Mouse (Mus musculus): Measurements from ENCODE around the gene Gigyf1. TPM values are rescaled to one million over a fixed set of nuclear protein-coding genes. Genes with fewer than 3 reads are reported as not detected.

Gigyf1 gene
- polyA plus RNA-seq, 1 experiment = 80.1 TPM

- no peaks in the 10 kb centered on the region for H3K4me1 ChIP-seq (ENCODE audit: control insufficient read depth, insufficient read depth, low read length)
- H3K4me3 ChIP-seq (replicated peaks; ENCODE audit: control insufficient read depth, low read depth, low read length) = no peak overlapping the region
- 87% methylated on average over 7 of the region's 7 CpGs for WGBS
- H3K27ac ChIP-seq (ENCODE audit: control insufficient read depth, insufficient read depth, low read depth, low read length, poor library complexity) = no peak overlapping the region
- TF ChIP-seq CTCF (IDR thresholded peaks at IDR 0.05; ENCODE audit: control insufficient read depth, insufficient read depth, low read length) (no peak), POLR2A (IDR thresholded peaks at IDR 0.05; ENCODE audit: borderline replicate concordance, control insufficient read depth, low read depth, low read length) (no peak)
Observed at GRCm38 (mm10) chr5:137487616-137488015, 30.7 kb upstream of the Gigyf1 start.

DNA sequence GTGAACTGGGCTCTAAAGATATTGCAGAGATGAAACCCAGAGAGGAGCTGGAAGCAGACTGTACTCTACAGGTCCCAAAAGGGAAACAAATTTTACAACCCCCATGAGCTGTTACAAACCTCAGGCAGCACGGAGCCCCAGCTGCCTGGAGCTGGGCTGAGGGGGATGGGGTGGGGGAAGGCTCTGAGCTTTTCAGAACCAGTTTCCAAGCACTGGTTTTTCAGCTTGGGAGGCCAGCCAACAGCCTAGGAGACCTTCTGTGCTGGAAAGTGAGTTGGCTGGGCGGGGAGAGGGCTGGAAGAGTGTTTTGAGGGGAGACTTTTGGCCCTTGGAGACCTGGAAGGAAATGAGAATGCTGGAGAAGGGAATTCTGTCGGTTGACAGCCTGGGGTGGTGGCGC lies 26.8 kb upstream of the Gigyf1 start:
- Histone ChIP-seq H3K27ac (ENCODE audit: control insufficient read depth, insufficient read depth, low read depth, low read length, poor library complexity) (no peak overlapping the region), H3K4me1 (ENCODE audit: control insufficient read depth, insufficient read depth, low read length) (no peaks in the 10 kb centered on the region), H3K4me3 (replicated peaks; ENCODE audit: control insufficient read depth, low read depth, low read length) (no peak overlapping the region)
- TF ChIP-seq POLR2A (IDR thresholded peaks at IDR 0.05; ENCODE audit: borderline replicate concordance, control insufficient read depth, low read depth, low read length) (no peak), CTCF (IDR thresholded peaks at IDR 0.05; ENCODE audit: control insufficient read depth, insufficient read depth, low read length) (no peak)
- WGBS = 59% methylated on average over 4 of the region's 4 CpGs

- WGBS = 81% methylated on average over 13 of the region's 13 CpGs
- Histone ChIP-seq H3K4me3 (replicated peaks; ENCODE audit: control insufficient read depth, low read depth, low read length) (no peak overlapping the region), H3K27ac (ENCODE audit: control insufficient read depth, insufficient read depth, low read depth, low read length, poor library complexity) (no peak overlapping the region), H3K4me1 (ENCODE audit: control insufficient read depth, insufficient read depth, low read length) (no peaks in the 10 kb centered on the region)
- TF ChIP-seq POLR2A (IDR thresholded peaks at IDR 0.05; ENCODE audit: borderline replicate concordance, control insufficient read depth, low read depth, low read length) (no peak), CTCF (IDR thresholded peaks at IDR 0.05; ENCODE audit: control insufficient read depth, insufficient read depth, low read length) (no peak)
Observed at GRCm38 (mm10) chr5:137493831-137494230, 24.5 kb upstream of the Gigyf1 start.

DNA sequence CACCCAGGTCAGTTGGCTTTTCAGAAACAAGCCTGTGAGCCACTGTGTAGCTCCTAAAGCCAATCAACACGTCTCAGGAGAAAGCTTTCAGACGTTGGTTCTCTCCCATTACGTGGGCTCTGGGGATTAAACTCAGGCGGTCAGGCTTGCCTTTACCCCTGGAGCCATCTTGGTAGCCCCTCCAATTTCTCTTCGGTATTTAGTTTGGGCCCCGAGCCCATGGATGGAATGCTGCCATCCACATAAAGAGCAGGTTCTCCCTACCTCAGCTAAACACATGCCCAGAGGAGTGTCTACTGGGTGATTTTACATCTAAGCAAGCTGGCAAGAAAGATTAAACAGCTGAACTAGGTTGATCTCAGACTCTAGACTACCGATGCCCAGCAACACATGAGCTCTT lies 18.2 kb upstream of the Gigyf1 start:
- Histone ChIP-seq H3K4me3 (replicated peaks; ENCODE audit: control insufficient read depth, low read depth, low read length) (no peak overlapping the region), H3K4me1 (ENCODE audit: control insufficient read depth, insufficient read depth, low read length) (peaks cover 3% of the 10 kb centered on the region; the same call in 1 of the 2 replicates), H3K27ac (ENCODE audit: control insufficient read depth, insufficient read depth, low read depth, low read length, poor library complexity) (no peak overlapping the region)
- WGBS = 87% methylated on average over 7 of the region's 7 CpGs
- no peak for TF ChIP-seq CTCF (IDR thresholded peaks at IDR 0.05; ENCODE audit: control insufficient read depth, insufficient read depth, low read length)
- no peak for TF ChIP-seq POLR2A (IDR thresholded peaks at IDR 0.05; ENCODE audit: borderline replicate concordance, control insufficient read depth, low read depth, low read length)

- peak; percentile 79 for TF ChIP-seq POLR2A (IDR thresholded peaks at IDR 0.05; ENCODE audit: borderline replicate concordance, control insufficient read depth, low read depth, low read length)
- peak; percentile 89 for TF ChIP-seq CTCF (IDR thresholded peaks at IDR 0.05; ENCODE audit: control insufficient read depth, insufficient read depth, low read length)
- 1% methylated on average over 64 of the region's 64 CpGs for WGBS
- H3K4me1 ChIP-seq (ENCODE audit: control insufficient read depth, insufficient read depth, low read length) = peaks cover 3% of the 10 kb centered on the region; the same call in 1 of the 2 replicates
Observed at GRCm38 (mm10) chr5:137501709-137502666, 16.4 kb upstream of the Gigyf1 start, which contains the start of gene Pop7. Gene Pop7 (minus strand): TSS chr5:137502518.

GRCm38 (mm10) chr5:137502667-137503110 lies 15.7 kb upstream of the Gigyf1 start:
- 0% methylated on average over 28 of the region's 30 CpGs for WGBS
- Histone ChIP-seq H3K4me1 (ENCODE audit: control insufficient read depth, insufficient read depth, low read length) (peaks cover 3% of the 10 kb centered on the region; the same call in 1 of the 2 replicates), H3K27ac (ENCODE audit: control insufficient read depth, insufficient read depth, low read depth, low read length, poor library complexity) (peak overlapping the region; percentile 80), H3K4me3 (replicated peaks; ENCODE audit: control insufficient read depth, low read depth, low read length) (peak overlapping the region; percentile 77)
- peak; percentile 74 for TF ChIP-seq CTCF (IDR thresholded peaks at IDR 0.05; ENCODE audit: control insufficient read depth, insufficient read depth, low read length)
- TF ChIP-seq POLR2A (IDR thresholded peaks at IDR 0.05; ENCODE audit: borderline replicate concordance, control insufficient read depth, low read depth, low read length) = no peak; the same call in 1 of the 2 replicates

More at GRCm38 (mm10) chr5:137501709-137502666, 16.4 kb upstream of the Gigyf1 start, which contains the start of gene Pop7:
- peak within 1 kb of the TSS; percentile 87 for H3K27ac ChIP-seq (ENCODE audit: control insufficient read depth, insufficient read depth, low read depth, low read length, poor library complexity)
- H3K4me3 ChIP-seq (replicated peaks; ENCODE audit: control insufficient read depth, low read depth, low read length) = peak within 1 kb of the TSS; percentile 85

DNA sequence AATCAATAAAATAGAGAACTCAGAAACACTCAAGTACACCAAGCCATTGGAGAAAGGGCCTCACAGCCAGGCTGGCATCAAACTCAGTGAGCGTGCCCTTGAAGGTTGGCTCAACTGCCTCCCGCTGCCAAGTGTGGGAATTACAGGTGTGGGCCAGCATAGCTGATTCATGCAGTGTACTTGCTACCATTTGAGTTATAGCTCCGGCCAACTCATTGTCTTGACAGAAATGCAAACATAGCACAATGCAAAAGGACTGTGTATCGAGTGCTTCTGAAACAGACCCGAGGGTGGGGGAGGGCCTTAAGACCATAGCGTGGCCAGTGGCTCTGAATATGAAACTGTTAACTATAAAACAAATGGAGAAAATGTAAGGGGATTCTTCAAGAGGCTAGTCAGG lies 14.3 kb upstream of the Gigyf1 start:
- Histone ChIP-seq H3K27ac (ENCODE audit: control insufficient read depth, insufficient read depth, low read depth, low read length, poor library complexity) (no peak overlapping the region), H3K4me3 (replicated peaks; ENCODE audit: control insufficient read depth, low read depth, low read length) (no peak overlapping the region), H3K4me1 (ENCODE audit: control insufficient read depth, insufficient read depth, low read length) (peaks cover 3% of the 10 kb centered on the region; the same call in 1 of the 2 replicates)
- TF ChIP-seq POLR2A (IDR thresholded peaks at IDR 0.05; ENCODE audit: borderline replicate concordance, control insufficient read depth, low read depth, low read length) (no peak), CTCF (IDR thresholded peaks at IDR 0.05; ENCODE audit: control insufficient read depth, insufficient read depth, low read length) (peak; percentile 19; the same call in 1 of the 2 replicates)
- 72% methylated on average over 6 of the region's 6 CpGs for WGBS

- H3K4me1 ChIP-seq (ENCODE audit: control insufficient read depth, insufficient read depth, low read length) = no peaks in the 10 kb centered on the region; the same call in 1 of the 2 replicates
- H3K27ac ChIP-seq (ENCODE audit: control insufficient read depth, insufficient read depth, low read depth, low read length, poor library complexity) = no peak overlapping the region
- H3K4me3 ChIP-seq (replicated peaks; ENCODE audit: control insufficient read depth, low read depth, low read length) = peak overlapping the region; percentile 63
- TF ChIP-seq CTCF (IDR thresholded peaks at IDR 0.05; ENCODE audit: control insufficient read depth, insufficient read depth, low read length) = no peak
- no peak for TF ChIP-seq POLR2A (IDR thresholded peaks at IDR 0.05; ENCODE audit: borderline replicate concordance, control insufficient read depth, low read depth, low read length)
- 1% methylated on average over 51 of the region's 52 CpGs for WGBS
Observed at GRCm38 (mm10) chr5:137510014-137510501, 8.3 kb upstream of the Gigyf1 start.
